Mouse (Mus musculus) kidney, embryonic 16.5 days (tissue): Measurements from ENCODE around the gene Itsn1. TPM values are rescaled to one million over a fixed set of nuclear protein-coding genes. Genes with fewer than 3 reads are reported as not detected.

Source experiments
- ATAC-seq: fragments of 200-750 bp; cut with Nextera tagmentation; 2 replicates; pipeline ENCODE4 v1.8.0; 2017; ENCODE audit warnings: moderate TSS enrichment; ENCODE audit not compliant: low FRiP score, low TSS enrichment
- H3K27ac ChIP-seq: fragments of 300-500 bp; sonication (generic); 2 replicates; pipeline ENCODE4 v1.5.1; 2014; ENCODE audit warnings: low read length
- H3K27me3 ChIP-seq: fragments of 300-500 bp; sonication (generic); 2 replicates; pipeline ENCODE4 v1.6.1; 2014; ENCODE audit warnings: low read length, control low read depth, mixed read lengths; ENCODE audit not compliant: insufficient read depth
- H3K36me3 ChIP-seq: fragments of 300-500 bp; sonication (generic); 2 replicates; pipeline ENCODE4 v1.6.1; 2014; ENCODE audit warnings: low read length, control low read depth, mixed read lengths; ENCODE audit not compliant: insufficient read depth
- H3K4me1 ChIP-seq: fragments of 300-500 bp; sonication (generic); 2 replicates; pipeline ENCODE4 v1.6.1; 2014; ENCODE audit warnings: low read length, control low read depth, mixed read lengths; ENCODE audit not compliant: insufficient read depth
- H3K4me2 ChIP-seq: fragments of 300-500 bp; sonication (generic); replicated peaks from 2 replicates; pipeline ENCODE4 v1.6.1; 2014; ENCODE audit warnings: low read depth, low read length
- H3K4me3 ChIP-seq: fragments of 300-500 bp; sonication (generic); 2 replicates; pipeline ENCODE4 v1.5.1; 2014; ENCODE audit warnings: mild to moderate bottlenecking, low read length
- H3K9ac ChIP-seq: fragments of 300-500 bp; sonication (generic); replicated peaks from 2 replicates; pipeline ENCODE4 v1.6.1; 2014; ENCODE audit warnings: low read length
- H3K9me3 ChIP-seq: fragments of 300-500 bp; sonication (generic); 2 replicates; pipeline ENCODE4 v1.6.1; 2016; ENCODE audit warnings: low read length, control low read depth
- WGBS: fragments of 180-500 bp; shearing (Covaris S2); extraction: QIAGEN DNeasy Blood & Tissue Kit; methylation state at CpG from one replicate; pipeline ENCODE4 v1.1.7; 2014; 5-methylcytosine and 5-hydroxymethylcytosine counted together
- polyA plus RNA-seq: library from polyadenylated mRNA; unstranded; fragments of >200 nt; fragmentation: Nextera tagmentation; extraction: Ambion mirVana; gene quantifications from 2 replicates; pipeline ENCODE4 v1.2.1, GENCODE M21; 2015

The Itsn1 gene
- polyA plus RNA-seq, 1 experiment from 2014 or later: 24.3 TPM

GRCm38 (mm10) chr16:91780151-91780550, 51.1 kb downstream of the Itsn1 start:
- Histone ChIP-seq H3K4me3 (no peak overlapping the region), H3K4me1 (0 out of 2 replicates have a peak, but pooled peaks cover 3% of the 10 kb centered on the region), H3K27ac (no peak overlapping the region), H3K27me3 (no peaks in the 10 kb centered on the region), H3K9me3 (no peaks in the 10 kb centered on the region), H3K4me2 (no peak overlapping the region), H3K36me3 (peaks cover 5% of the 10 kb centered on the region; the same call in 1 of the 2 replicates), H3K9ac (no peak overlapping the region)
- no peak for ATAC-seq
- WGBS: 86% methylated on average over 7 of the region's 7 CpGs

- H3K9ac ChIP-seq: no peak overlapping the region
- no peak overlapping the region for H3K4me2 ChIP-seq
- H3K27ac ChIP-seq: no peak overlapping the region
- H3K4me3 ChIP-seq: no peak overlapping the region
- H3K36me3 ChIP-seq: peaks cover 5% of the 10 kb centered on the region; the same call in 1 of the 2 replicates
- no peak for ATAC-seq
- H3K4me1 ChIP-seq: 0 out of 2 replicates have a peak, but pooled peaks cover 3% of the 10 kb centered on the region
- WGBS: 86% methylated on average over 3 of the region's 3 CpGs
- H3K27me3 ChIP-seq: no peaks in the 10 kb centered on the region
- no peaks in the 10 kb centered on the region for H3K9me3 ChIP-seq
Measured at GRCm38 (mm10) chr16:91780826-91781225, 51.7 kb downstream of the Itsn1 start.

- Histone ChIP-seq H3K4me3 (no peak overlapping the region), H3K36me3 (peaks cover 11% of the 10 kb centered on the region; the same call in 1 of the 2 replicates), H3K27ac (no peak overlapping the region), H3K9me3 (no peaks in the 10 kb centered on the region), H3K9ac (no peak overlapping the region), H3K4me2 (no peak overlapping the region), H3K4me1 (0 out of 2 replicates have a peak, but pooled peaks cover 3% of the 10 kb centered on the region), H3K27me3 (no peaks in the 10 kb centered on the region)
- ATAC-seq: no peak
- 91% methylated on average over 7 of the region's 7 CpGs for WGBS
Measured at GRCm38 (mm10) chr16:91783191-91783590, 54.1 kb downstream of the Itsn1 start.

GRCm38 (mm10) chr16:91784298-91784697, 55.2 kb downstream of the Itsn1 start:
- ATAC-seq: no peak
- Histone ChIP-seq H3K9ac (no peak overlapping the region), H3K27me3 (no peaks in the 10 kb centered on the region), H3K36me3 (peaks cover 15% of the 10 kb centered on the region; the same call in 1 of the 2 replicates), H3K9me3 (no peaks in the 10 kb centered on the region), H3K4me1 (0 out of 2 replicates have a peak, but pooled peaks cover 3% of the 10 kb centered on the region), H3K4me2 (no peak overlapping the region), H3K4me3 (no peak overlapping the region), H3K27ac (no peak overlapping the region)
- WGBS: 66% methylated on average over 6 of the region's 6 CpGs

GRCm38 (mm10) chr16:91786425-91786824, 57.3 kb downstream of the Itsn1 start:
- Histone ChIP-seq H3K4me3 (no peak overlapping the region), H3K27me3 (no peaks in the 10 kb centered on the region), H3K4me2 (no peak overlapping the region), H3K27ac (no peak overlapping the region), H3K36me3 (peaks cover 15% of the 10 kb centered on the region; the same call in 1 of the 2 replicates), H3K9me3 (no peaks in the 10 kb centered on the region), H3K9ac (no peak overlapping the region), H3K4me1 (0 out of 2 replicates have a peak, but pooled peaks cover 3% of the 10 kb centered on the region)
- 75% methylated on average over 10 of the region's 10 CpGs for WGBS
- ATAC-seq: no peak

GRCm38 (mm10) chr16:91789728-91790127, 60.6 kb downstream of the Itsn1 start:
- Histone ChIP-seq H3K4me1 (peaks cover 9% of the 10 kb centered on the region), H3K9me3 (no peaks in the 10 kb centered on the region), H3K36me3 (0 out of 2 replicates have a peak, but pooled peaks cover 9% of the 10 kb centered on the region), H3K27me3 (no peaks in the 10 kb centered on the region), H3K27ac (no peak overlapping the region), H3K9ac (no peak overlapping the region), H3K4me3 (no peak overlapping the region), H3K4me2 (no peak overlapping the region)
- 69% methylated on average over 6 of the region's 6 CpGs for WGBS
- ATAC-seq: no peak

- Histone ChIP-seq H3K4me3 (no peak overlapping the region), H3K9me3 (no peaks in the 10 kb centered on the region), H3K36me3 (peaks cover 17% of the 10 kb centered on the region; the same call in 1 of the 2 replicates), H3K27me3 (no peaks in the 10 kb centered on the region), H3K4me2 (no peak overlapping the region), H3K9ac (no peak overlapping the region), H3K27ac (no peak overlapping the region), H3K4me1 (peaks cover 6% of the 10 kb centered on the region)
- 41% methylated on average over 8 of the region's 8 CpGs for WGBS
- ATAC-seq: no peak
Measured at GRCm38 (mm10) chr16:91792477-91793196, 63.6 kb downstream of the Itsn1 start.

GRCm38 (mm10) chr16:91793507-91794278, 64.6 kb downstream of the Itsn1 start:
- no peak for ATAC-seq
- Histone ChIP-seq H3K27me3 (no peaks in the 10 kb centered on the region), H3K4me2 (no peak overlapping the region), H3K4me1 (peaks cover 6% of the 10 kb centered on the region), H3K36me3 (peaks cover 11% of the 10 kb centered on the region; the same call in 1 of the 2 replicates), H3K9ac (no peak overlapping the region), H3K4me3 (no peak overlapping the region), H3K27ac (no peak overlapping the region), H3K9me3 (no peaks in the 10 kb centered on the region)
- WGBS: 89% methylated on average over 13 of the region's 13 CpGs

GRCm38 (mm10) chr16:91794306-91794705, 65.2 kb downstream of the Itsn1 start:
- Histone ChIP-seq H3K9me3 (no peaks in the 10 kb centered on the region), H3K27me3 (no peaks in the 10 kb centered on the region), H3K9ac (no peak overlapping the region), H3K4me1 (peaks cover 6% of the 10 kb centered on the region), H3K27ac (no peak overlapping the region), H3K4me2 (no peak overlapping the region), H3K4me3 (no peak overlapping the region), H3K36me3 (peaks cover 11% of the 10 kb centered on the region; the same call in 1 of the 2 replicates)
- no peak for ATAC-seq
- WGBS: 91% methylated on average over 7 of the region's 7 CpGs
